Mouse (Mus musculus): ENCODE measurements around the gene Ptp4a2. TPM values are rescaled to one million over a fixed set of nuclear protein-coding genes. Genes with fewer than 3 reads are reported as not detected.

The Ptp4a2 gene
- polyA plus RNA-seq, 1 experiment: 21.1 TPM

DNA sequence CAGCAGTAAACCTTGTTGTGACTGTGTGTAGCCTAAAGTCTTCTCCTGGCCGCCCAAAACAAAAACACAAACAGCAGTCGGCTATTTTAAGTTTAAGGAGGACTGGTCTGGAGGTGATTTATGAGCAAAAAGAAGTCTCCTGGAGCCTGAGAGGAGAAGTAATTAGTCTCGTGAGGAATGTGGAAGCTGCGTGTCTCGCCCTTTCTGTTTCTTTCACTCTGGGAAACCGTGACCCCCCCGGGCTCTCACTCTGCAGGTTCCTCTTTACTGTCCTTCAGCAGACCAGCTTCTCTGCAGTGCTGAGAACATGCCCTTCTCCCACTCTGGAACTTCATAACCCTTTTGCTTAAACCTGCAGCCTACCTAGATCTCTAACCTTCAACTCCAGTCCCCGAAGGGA is 22.3 kb upstream of the Ptp4a2 start:
- Histone ChIP-seq H3K4me3 (ENCODE audit: low read depth, low read length) (no peak overlapping the region), H3K4me1 (ENCODE audit: control insufficient read depth, insufficient read depth, insufficient read length, low read length) (peaks cover 10% of the 10 kb centered on the region; the same call in 1 of the 2 replicates), H3K27me3 (ENCODE audit: control insufficient read depth, insufficient read depth, low read length) (no peaks in the 10 kb centered on the region), H3K36me3 (ENCODE audit: control insufficient read depth, insufficient read depth, low read length) (no peaks in the 10 kb centered on the region), H3K27ac (ENCODE audit: insufficient read depth, low read depth, low read length) (peak overlapping the region; percentile 36)
- TF ChIP-seq POLR2A (IDR thresholded peaks at IDR 0.05; ENCODE audit: low read depth, low read length): no peak
- no peak for TF ChIP-seq CTCF (IDR thresholded peaks at IDR 0.05; ENCODE audit: extremely low read depth, insufficient read length, insufficient replicate concordance, low read depth, low read length)
- 67% methylated on average over 8 of the region's 8 CpGs for WGBS

DNA sequence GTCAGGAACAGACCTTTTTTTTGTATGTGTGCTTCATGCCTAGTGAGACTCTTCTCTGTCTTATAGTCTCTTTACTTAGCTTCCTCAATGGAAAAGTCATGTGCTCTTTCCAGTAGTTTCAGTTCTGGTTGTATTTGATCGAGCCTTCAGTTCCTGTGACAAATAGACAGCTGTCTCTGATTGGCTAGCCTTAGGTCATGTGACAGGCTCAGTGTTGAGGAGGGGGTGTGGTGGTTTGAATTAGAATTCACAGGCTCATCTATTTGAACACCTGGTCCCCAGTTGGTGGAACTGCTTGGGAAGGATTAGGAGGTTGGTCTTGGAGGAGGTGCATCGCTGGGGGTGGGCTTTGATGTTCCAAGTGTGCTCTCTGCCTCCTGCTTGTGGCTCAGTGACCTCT is 21.4 kb upstream of the Ptp4a2 start:
- no peaks in the 10 kb centered on the region for H3K27me3 ChIP-seq (ENCODE audit: control insufficient read depth, insufficient read depth, low read length)
- no peak overlapping the region for H3K4me3 ChIP-seq (ENCODE audit: low read depth, low read length)
- H3K27ac ChIP-seq (ENCODE audit: insufficient read depth, low read depth, low read length): no peak overlapping the region
- TF ChIP-seq POLR2A (IDR thresholded peaks at IDR 0.05; ENCODE audit: low read depth, low read length) (no peak), CTCF (IDR thresholded peaks at IDR 0.05; ENCODE audit: extremely low read depth, insufficient read length, insufficient replicate concordance, low read depth, low read length) (no peak)
- H3K4me1 ChIP-seq (ENCODE audit: control insufficient read depth, insufficient read depth, insufficient read length, low read length): peaks cover 11% of the 10 kb centered on the region
- 87% methylated on average over 2 of the region's 2 CpGs for WGBS
- no peaks in the 10 kb centered on the region for H3K36me3 ChIP-seq (ENCODE audit: control insufficient read depth, insufficient read depth, low read length)

DNA sequence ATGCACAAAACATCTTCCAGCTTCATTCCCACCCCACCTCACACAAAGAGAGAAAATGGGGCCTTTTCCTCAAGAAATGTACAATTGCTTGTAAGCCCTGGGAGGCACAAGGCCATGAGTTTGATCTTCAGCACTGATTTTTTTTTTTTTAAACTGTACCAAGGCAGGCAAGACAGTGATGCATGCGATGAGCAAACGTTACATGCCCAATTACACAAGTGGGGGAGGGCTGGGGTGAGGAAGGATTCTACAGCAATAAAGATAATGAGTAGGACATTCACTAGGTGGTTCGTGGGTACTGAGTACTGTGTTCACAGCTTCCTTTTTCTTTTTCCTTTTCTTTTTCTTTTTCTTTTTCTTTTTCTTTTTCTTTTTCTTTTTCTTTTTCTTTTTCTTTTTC is 20.5 kb upstream of the Ptp4a2 start:
- Histone ChIP-seq H3K27me3 (ENCODE audit: control insufficient read depth, insufficient read depth, low read length) (no peaks in the 10 kb centered on the region), H3K4me1 (ENCODE audit: control insufficient read depth, insufficient read depth, insufficient read length, low read length) (peaks cover 19% of the 10 kb centered on the region), H3K27ac (ENCODE audit: insufficient read depth, low read depth, low read length) (no peak overlapping the region), H3K4me3 (ENCODE audit: low read depth, low read length) (no peak overlapping the region), H3K36me3 (ENCODE audit: control insufficient read depth, insufficient read depth, low read length) (no peaks in the 10 kb centered on the region)
- TF ChIP-seq CTCF (IDR thresholded peaks at IDR 0.05; ENCODE audit: extremely low read depth, insufficient read length, insufficient replicate concordance, low read depth, low read length) (no peak), POLR2A (IDR thresholded peaks at IDR 0.05; ENCODE audit: low read depth, low read length) (no peak)
- WGBS: 45% methylated on average over 3 of the region's 3 CpGs

DNA sequence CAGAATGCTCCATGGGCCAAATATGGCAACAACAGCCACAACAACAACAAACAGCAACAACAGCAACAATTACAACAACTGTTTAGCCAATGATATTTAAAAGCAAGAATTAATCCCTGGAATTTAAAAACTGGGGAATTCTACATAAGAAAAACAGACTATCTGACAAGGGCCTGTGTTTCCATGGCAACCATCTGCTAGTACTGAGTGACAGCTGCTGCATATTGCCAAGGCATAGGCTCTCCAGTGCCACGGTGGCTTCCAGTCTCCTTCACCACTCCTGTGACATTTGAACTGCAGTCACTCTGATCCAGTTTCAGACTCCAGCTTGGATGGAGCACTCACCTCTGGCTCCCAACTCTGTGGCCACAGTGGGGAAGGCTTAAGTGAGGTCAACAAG is 19.6 kb upstream of the Ptp4a2 start:
- 33% methylated on average over 1 of the region's 1 CpGs for WGBS
- no peak overlapping the region for H3K27ac ChIP-seq (ENCODE audit: insufficient read depth, low read depth, low read length)
- no peaks in the 10 kb centered on the region for H3K36me3 ChIP-seq (ENCODE audit: control insufficient read depth, insufficient read depth, low read length)
- no peak for TF ChIP-seq POLR2A (IDR thresholded peaks at IDR 0.05; ENCODE audit: low read depth, low read length)
- TF ChIP-seq CTCF (IDR thresholded peaks at IDR 0.05; ENCODE audit: extremely low read depth, insufficient read length, insufficient replicate concordance, low read depth, low read length): no peak
- peaks cover 21% of the 10 kb centered on the region for H3K4me1 ChIP-seq (ENCODE audit: control insufficient read depth, insufficient read depth, insufficient read length, low read length)
- no peak overlapping the region for H3K4me3 ChIP-seq (ENCODE audit: low read depth, low read length)
- no peaks in the 10 kb centered on the region for H3K27me3 ChIP-seq (ENCODE audit: control insufficient read depth, insufficient read depth, low read length)

DNA sequence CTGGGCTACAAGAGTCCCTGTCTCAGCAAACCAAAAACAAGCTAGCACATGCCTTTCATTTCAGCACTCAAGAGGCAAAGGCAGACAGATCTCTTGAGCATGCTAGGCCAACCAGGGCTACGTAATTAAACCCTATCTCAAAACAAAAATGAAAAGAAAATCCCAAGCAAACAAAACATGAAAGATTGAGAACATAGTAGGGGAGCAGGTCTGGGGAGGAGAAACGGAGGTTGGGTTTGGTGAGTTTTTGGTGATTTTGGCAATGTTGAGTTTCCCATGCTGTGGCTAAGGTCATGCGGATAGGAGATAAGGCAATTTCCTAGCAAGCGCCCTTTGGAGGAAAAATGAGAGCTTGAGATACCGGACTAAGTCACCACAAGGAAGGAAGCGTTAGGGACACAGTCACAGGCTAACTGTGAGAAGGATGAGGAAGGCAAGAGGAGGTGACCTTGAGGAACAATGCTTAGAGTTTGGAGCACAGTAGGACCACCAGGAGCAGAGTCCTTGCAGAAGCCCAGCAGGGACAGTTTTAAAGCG is 18.3 kb upstream of the Ptp4a2 start:
- H3K4me3 ChIP-seq (ENCODE audit: low read depth, low read length): no peak overlapping the region
- no peak overlapping the region for H3K27ac ChIP-seq (ENCODE audit: insufficient read depth, low read depth, low read length)
- no peaks in the 10 kb centered on the region for H3K27me3 ChIP-seq (ENCODE audit: control insufficient read depth, insufficient read depth, low read length)
- no peak for TF ChIP-seq POLR2A (IDR thresholded peaks at IDR 0.05; ENCODE audit: low read depth, low read length)
- TF ChIP-seq CTCF (IDR thresholded peaks at IDR 0.05; ENCODE audit: extremely low read depth, insufficient read length, insufficient replicate concordance, low read depth, low read length): no peak
- WGBS: 87% methylated on average over 7 of the region's 7 CpGs
- peaks cover 21% of the 10 kb centered on the region for H3K4me1 ChIP-seq (ENCODE audit: control insufficient read depth, insufficient read depth, insufficient read length, low read length)
- H3K36me3 ChIP-seq (ENCODE audit: control insufficient read depth, insufficient read depth, low read length): no peaks in the 10 kb centered on the region

DNA sequence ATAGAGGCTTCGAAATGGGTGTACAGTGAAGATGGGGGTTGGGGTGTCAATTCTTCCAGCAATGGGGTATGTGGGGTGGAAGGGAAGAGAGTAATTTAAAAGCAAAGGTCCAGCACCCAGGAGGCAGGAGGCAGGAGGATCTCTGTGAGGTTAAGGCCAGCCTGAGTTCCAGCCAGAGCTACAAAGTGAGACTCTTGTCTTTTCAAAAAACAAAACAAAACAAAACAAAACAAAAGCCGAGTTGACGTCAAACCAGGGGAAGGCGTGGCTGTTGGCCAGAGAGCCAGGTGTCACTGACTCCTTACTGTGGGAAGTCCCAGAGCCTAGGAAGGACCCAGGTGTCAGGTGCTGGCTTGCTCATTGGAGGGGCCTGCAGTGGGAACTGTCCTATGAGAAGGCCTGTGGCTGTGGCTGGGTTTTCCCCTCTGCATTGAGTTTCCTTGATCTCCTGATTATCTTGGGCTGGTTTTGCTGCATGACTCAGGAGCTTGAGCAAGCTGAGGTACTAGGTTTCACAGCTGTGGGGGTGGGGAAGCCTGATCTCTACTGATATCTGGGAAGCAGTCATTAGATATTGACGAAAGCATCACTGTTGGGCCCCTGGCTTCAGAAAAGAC is 17.2 kb upstream of the Ptp4a2 start:
- Histone ChIP-seq H3K27me3 (ENCODE audit: control insufficient read depth, insufficient read depth, low read length) (no peaks in the 10 kb centered on the region), H3K4me3 (ENCODE audit: low read depth, low read length) (no peak overlapping the region), H3K4me1 (ENCODE audit: control insufficient read depth, insufficient read depth, insufficient read length, low read length) (peaks cover 21% of the 10 kb centered on the region), H3K27ac (ENCODE audit: insufficient read depth, low read depth, low read length) (peak overlapping the region; percentile 54), H3K36me3 (ENCODE audit: control insufficient read depth, insufficient read depth, low read length) (no peaks in the 10 kb centered on the region)
- no peak; the same call in 1 of the 2 replicates for TF ChIP-seq CTCF (IDR thresholded peaks at IDR 0.05; ENCODE audit: extremely low read depth, insufficient read length, insufficient replicate concordance, low read depth, low read length)
- TF ChIP-seq POLR2A (IDR thresholded peaks at IDR 0.05; ENCODE audit: low read depth, low read length): no peak
- 24% methylated on average over 5 of the region's 5 CpGs for WGBS

DNA sequence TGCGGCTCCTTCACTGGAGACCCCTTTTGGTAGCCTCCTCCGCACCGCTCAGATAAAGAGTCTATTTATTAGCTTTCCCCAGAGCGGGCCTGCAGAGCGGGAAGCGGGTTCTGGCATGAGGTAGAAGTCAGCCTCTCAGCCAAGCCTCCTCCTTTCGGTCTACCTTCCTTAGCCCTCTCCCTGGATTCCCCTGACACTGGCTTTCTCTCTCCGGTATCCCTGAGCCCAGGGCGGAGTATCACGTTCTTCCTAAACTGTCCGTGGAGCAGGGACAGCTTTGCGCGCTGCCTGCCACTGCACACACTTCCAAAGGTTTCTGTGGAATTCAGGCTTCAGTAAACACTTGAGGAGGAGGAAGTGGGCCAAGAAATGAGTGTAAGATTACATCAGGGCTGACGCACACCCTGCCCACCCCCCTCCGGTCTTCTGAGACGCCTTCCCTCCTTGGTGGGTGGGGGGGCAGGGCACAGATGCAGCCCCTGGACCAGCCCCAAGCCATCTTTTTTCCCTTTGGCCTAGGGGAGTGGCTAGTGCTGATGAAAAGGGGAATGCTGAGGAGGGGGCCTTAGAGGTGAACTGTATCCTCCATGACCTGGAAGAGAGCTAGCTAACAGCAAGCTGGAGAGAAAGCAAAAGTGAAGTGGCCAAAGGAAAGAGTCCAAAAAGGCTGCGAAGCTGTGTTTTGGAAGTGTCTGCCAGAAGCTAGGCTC is 15.7 kb upstream of the Ptp4a2 start:
- Histone ChIP-seq H3K4me1 (ENCODE audit: control insufficient read depth, insufficient read depth, insufficient read length, low read length) (peaks cover 21% of the 10 kb centered on the region), H3K36me3 (ENCODE audit: control insufficient read depth, insufficient read depth, low read length) (no peaks in the 10 kb centered on the region), H3K4me3 (ENCODE audit: low read depth, low read length) (peak overlapping the region; percentile 8), H3K27me3 (ENCODE audit: control insufficient read depth, insufficient read depth, low read length) (no peaks in the 10 kb centered on the region), H3K27ac (ENCODE audit: insufficient read depth, low read depth, low read length) (peak overlapping the region; percentile 68)
- TF ChIP-seq POLR2A (IDR thresholded peaks at IDR 0.05; ENCODE audit: low read depth, low read length): no peak
- no peak for TF ChIP-seq CTCF (IDR thresholded peaks at IDR 0.05; ENCODE audit: extremely low read depth, insufficient read length, insufficient replicate concordance, low read depth, low read length)
- WGBS: 65% methylated on average over 17 of the region's 17 CpGs
